ENCODE assay signal across 10 mouse cellular contexts in the genomic region with DNA sequence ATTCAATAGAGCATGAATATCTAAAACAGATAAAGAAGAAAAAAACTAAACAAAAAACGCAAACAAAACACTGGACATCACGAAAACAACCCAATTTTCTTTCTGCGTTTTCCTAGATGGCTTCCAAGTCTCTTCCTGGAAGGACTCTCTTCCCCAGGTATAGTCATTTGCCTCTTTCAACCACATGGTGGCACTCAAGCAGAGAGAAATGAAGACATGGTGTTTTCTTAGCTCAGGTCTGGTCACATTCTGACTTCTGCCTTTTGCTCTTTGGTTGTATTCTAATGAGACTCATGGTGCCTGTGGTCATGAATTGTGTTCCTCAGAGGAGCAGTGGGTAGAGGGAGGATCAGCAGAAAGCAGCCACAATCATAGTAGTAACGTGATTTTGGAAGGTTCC. TPM values are rescaled to one million over a fixed set of nuclear protein-coding genes. Genes with fewer than 3 reads are reported as not detected.
DNase-seq lines count a peak whose midpoint lies in the region; ATAC-seq and TF ChIP-seq lines count a peak whose summit lies in the region.
"Had no signal": no experiment of that assay in that cellular context is flagged by ENCODE, and none has a peak within 500 bp of the region (broad histone marks: within the 10 kb centered on the region; RNA-seq: fewer than 3 reads in every experiment).

No protein-coding gene starts in this region.

- H3K27ac ChIP-seq in kidney, adult 2 months (ENCODE audit: insufficient read depth, low read depth, low read length) = no peak overlapping the region
- H3K27ac ChIP-seq in kidney, embryonic 16.5 days (ENCODE audit: low read length) = no peak overlapping the region
- no peak overlapping the region for H3K27ac ChIP-seq in hindbrain, postnatal 0 days
- no peak overlapping the region for H3K27ac ChIP-seq in stomach, postnatal 0 days (replicated peaks)

- no peaks in the 10 kb centered on the region for H3K27me3 ChIP-seq in kidney, adult 2 months (replicated peaks; ENCODE audit: control insufficient read depth, insufficient read depth, low read length)
- H3K27me3 ChIP-seq in kidney, embryonic 16.5 days (ENCODE audit: insufficient read depth, low read length) = peaks cover 3% of the 10 kb centered on the region; the same call in 1 of the 2 replicates
- peaks cover 3% of the 10 kb centered on the region; the same call in 1 of the 2 replicates for H3K27me3 ChIP-seq in E14TG2a.4 (ENCODE audit: insufficient read depth, low read length)
- no peaks in the 10 kb centered on the region for H3K27me3 ChIP-seq in hindbrain, postnatal 0 days (ENCODE audit: insufficient read depth, low read length)
- no peaks in the 10 kb centered on the region for H3K27me3 ChIP-seq in stomach, postnatal 0 days (ENCODE audit: control insufficient read depth, insufficient read depth, low read length)

- no peak overlapping the region for H3K4me2 ChIP-seq in kidney, embryonic 16.5 days (replicated peaks; ENCODE audit: low read depth, low read length)
- no peak overlapping the region for H3K4me2 ChIP-seq in hindbrain, postnatal 0 days (ENCODE audit: low read depth, low read length)
- no peak overlapping the region for H3K4me2 ChIP-seq in stomach, postnatal 0 days (replicated peaks; ENCODE audit: low read depth)

- no peaks in the 10 kb centered on the region for H3K36me3 ChIP-seq in kidney, adult 2 months (ENCODE audit: control insufficient read depth, insufficient read depth, low read length)
- no peaks in the 10 kb centered on the region for H3K36me3 ChIP-seq in kidney, embryonic 16.5 days (ENCODE audit: insufficient read depth, low read length)
- no peaks in the 10 kb centered on the region for H3K36me3 ChIP-seq in E14TG2a.4 (ENCODE audit: insufficient read depth, low read length)
- H3K36me3 ChIP-seq in hindbrain, postnatal 0 days (ENCODE audit: insufficient read depth, low read length) = no peaks in the 10 kb centered on the region
- H3K36me3 ChIP-seq in stomach, postnatal 0 days (ENCODE audit: control insufficient read depth, insufficient read depth, low read length) = no peaks in the 10 kb centered on the region

- WGBS in kidney, adult 2 months = 34% methylated on average over 4 of the region's 4 CpGs
- 33% methylated on average over 4 of the region's 4 CpGs for WGBS in kidney, embryonic 16.5 days
- 40% methylated on average over 4 of the region's 4 CpGs for WGBS in hindbrain, postnatal 0 days
- 27% methylated on average over 4 of the region's 4 CpGs for WGBS in stomach, postnatal 0 days

- DNase-seq in kidney, adult 2 months = peak; percentile 44
- peak; percentile 3 for DNase-seq in adipocyte (ENCODE audit: low spot score)
- peak; percentile 61 for DNase-seq in hindbrain, postnatal 0 days (ENCODE audit: low spot score)
- DNase-seq in stomach, postnatal 0 days (ENCODE audit: low spot score) = no peak
- no peak for DNase-seq in heart, adult 8-10 months (ENCODE audit: low spot score)

- no peak overlapping the region for H3K9ac ChIP-seq in kidney, embryonic 16.5 days (replicated peaks; ENCODE audit: low read length)
- no peak overlapping the region for H3K9ac ChIP-seq in hindbrain, postnatal 0 days (replicated peaks; ENCODE audit: low read length)
- no peak overlapping the region for H3K9ac ChIP-seq in stomach, postnatal 0 days (ENCODE audit: low read length)

- no peak for ATAC-seq in kidney, embryonic 16.5 days (ENCODE audit: low FRiP score, low TSS enrichment)
- ATAC-seq in hindbrain, postnatal 0 days = no peak
- ATAC-seq in stomach, postnatal 0 days (ENCODE audit: low FRiP score, low TSS enrichment) = no peak
- no peak for ATAC-seq in erythroid progenitor cell, adult 5-6 weeks (replicated peaks; ENCODE audit: low FRiP score, poor library complexity, severe bottlenecking)

- TF ChIP-seq EP300 in stomach, postnatal 0 days (optimal IDR thresholded peaks at IDR 0.05) = no peak

- H3K4me3 ChIP-seq in kidney, adult 2 months (ENCODE audit: insufficient read depth, low read depth, low read length) = no peak overlapping the region
- no peak overlapping the region for H3K4me3 ChIP-seq in kidney, embryonic 16.5 days (ENCODE audit: low read length)
- H3K4me3 ChIP-seq in E14TG2a.4 (replicated peaks; ENCODE audit: low read length) = no peak overlapping the region
- H3K4me3 ChIP-seq in hindbrain, postnatal 0 days (ENCODE audit: low read length) = no peak overlapping the region
- H3K4me3 ChIP-seq in stomach, postnatal 0 days (ENCODE audit: low read depth, low read length) = no peak overlapping the region
- H3K4me3 ChIP-seq: myocyte had no signal

- H3K9me3 ChIP-seq in kidney, embryonic 16.5 days (ENCODE audit: low read length) = no peaks in the 10 kb centered on the region
- no peaks in the 10 kb centered on the region for H3K9me3 ChIP-seq in E14TG2a.4 (ENCODE audit: low read length)
- H3K9me3 ChIP-seq in hindbrain, postnatal 0 days (ENCODE audit: low read length) = no peaks in the 10 kb centered on the region
- no peaks in the 10 kb centered on the region for H3K9me3 ChIP-seq in stomach, postnatal 0 days (ENCODE audit: control insufficient read depth, low read length)

- TF ChIP-seq POLR2A in kidney, adult 2 months (IDR thresholded peaks at IDR 0.05; ENCODE audit: low read depth, low read length) = no peak

- no peak for TF ChIP-seq CTCF in kidney, adult 2 months (conservative IDR thresholded peaks at IDR 0.05; ENCODE audit: insufficient read depth, insufficient read length, low read depth, low read length)
- peak; percentile 34 for TF ChIP-seq CTCF in E14TG2a.4 (conservative IDR thresholded peaks at IDR 0.05; ENCODE audit: low read length)
- peak; percentile 69 for TF ChIP-seq CTCF in hindbrain, postnatal 0 days (IDR thresholded peaks at IDR 0.05; ENCODE audit: low read depth)
- TF ChIP-seq CTCF in stomach, postnatal 0 days (IDR thresholded peaks at IDR 0.05; ENCODE audit: low read depth) = peak; percentile 77

- H3K4me1 ChIP-seq in kidney, adult 2 months (ENCODE audit: control insufficient read depth, insufficient read depth, low read length) = no peaks in the 10 kb centered on the region
- H3K4me1 ChIP-seq in kidney, embryonic 16.5 days (ENCODE audit: insufficient read depth, low read length) = no peaks in the 10 kb centered on the region
- H3K4me1 ChIP-seq in E14TG2a.4 (replicated peaks; ENCODE audit: low read depth, low read length) = no peaks in the 10 kb centered on the region
- no peaks in the 10 kb centered on the region for H3K4me1 ChIP-seq in hindbrain, postnatal 0 days (ENCODE audit: insufficient read depth, low read length)
- no peaks in the 10 kb centered on the region for H3K4me1 ChIP-seq in stomach, postnatal 0 days (replicated peaks; ENCODE audit: control insufficient read depth, insufficient read depth)

RNA-seq across cellular contexts. Expression of a gene that starts 30.7 kb away (rescaled TPM):
- 0.80 TPM in 1 of 2 replicates, not detected in the other for polyA plus RNA-seq in kidney, adult 2 months (2012; rRNA removed)
- polyA plus RNA-seq in kidney, embryonic 16.5 days (2015; fragmentation: Nextera tagmentation; extraction: Ambion mirVana) = not detected in 2 replicates
- not detected in 2 replicates for total RNA-seq in hindbrain, postnatal 0 days (2014; rRNA removed)
- polyA plus RNA-seq in hindbrain, postnatal 0 days (2015; fragmentation: Nextera tagmentation; extraction: Ambion mirVana) = not detected in 2 replicates
- polyA plus RNA-seq in stomach, postnatal 0 days (2015; fragmentation: Nextera tagmentation; extraction: Ambion mirVana) = not detected in 2 replicates
- total RNA-seq in erythroid progenitor cell, adult 5-6 weeks (2015; ENCODE audit: low replicate concordance) = not detected in 2 replicates
- total RNA-seq in erythroid progenitor cell, adult 5-6 weeks (2017; ENCODE audit: low replicate concordance) = not detected in 2 replicates
- not detected for total RNA-seq in heart, adult 8-10 months (2022)
- polyA plus RNA-seq: large intestine, adult 2 months; myocyte had no signal

RNA-seq across cellular contexts. Expression of a gene that starts 50.2 kb away (rescaled TPM):
- not detected in 2 replicates for polyA plus RNA-seq in kidney, adult 2 months (2012; rRNA removed)
- not detected in 2 replicates for polyA plus RNA-seq in kidney, embryonic 16.5 days (2015; fragmentation: Nextera tagmentation; extraction: Ambion mirVana)
- total RNA-seq in hindbrain, postnatal 0 days (2014; rRNA removed) = not detected in 2 replicates
- polyA plus RNA-seq in hindbrain, postnatal 0 days (2015; fragmentation: Nextera tagmentation; extraction: Ambion mirVana) = not detected in 2 replicates
- not detected in 2 replicates for polyA plus RNA-seq in stomach, postnatal 0 days (2015; fragmentation: Nextera tagmentation; extraction: Ambion mirVana)
- not detected in 2 replicates for total RNA-seq in erythroid progenitor cell, adult 5-6 weeks (2015; ENCODE audit: low replicate concordance)
- total RNA-seq in erythroid progenitor cell, adult 5-6 weeks (2017; ENCODE audit: low replicate concordance) = not detected in 2 replicates
- not detected for total RNA-seq in heart, adult 8-10 months (2022)
- polyA plus RNA-seq: large intestine, adult 2 months; myocyte had no signal

RNA-seq across cellular contexts. Expression of a gene that starts 50.4 kb away (rescaled TPM):
- 0.41 and 0.48 TPM in 2 replicates for polyA plus RNA-seq in kidney, adult 2 months (2012; rRNA removed)
- 1.3 and 1.5 TPM in 2 replicates for polyA plus RNA-seq in kidney, embryonic 16.5 days (2015; fragmentation: Nextera tagmentation; extraction: Ambion mirVana)
- total RNA-seq in hindbrain, postnatal 0 days (2014; rRNA removed) = 0.16 and 0.36 TPM in 2 replicates
- polyA plus RNA-seq in hindbrain, postnatal 0 days (2015; fragmentation: Nextera tagmentation; extraction: Ambion mirVana) = 3.7 and 4.0 TPM in 2 replicates
- 0.58 and 0.81 TPM in 2 replicates for polyA plus RNA-seq in stomach, postnatal 0 days (2015; fragmentation: Nextera tagmentation; extraction: Ambion mirVana)
- not detected in 2 replicates for total RNA-seq in erythroid progenitor cell, adult 5-6 weeks (2015; ENCODE audit: low replicate concordance)
- total RNA-seq in erythroid progenitor cell, adult 5-6 weeks (2017; ENCODE audit: low replicate concordance) = not detected in 2 replicates
- under 1 TPM in 3 of 4 experiments, not detected in 1; 0.28 to 0.43 (median 0.41) TPM for total RNA-seq in heart, adult 8-10 months (2022)
- polyA plus RNA-seq: large intestine, adult 2 months; myocyte had no signal

Comparison
In these comparisons a context has a peak if more than half of its experiments do, and no peak if none do; other contexts are left out.
1. DNase-seq: peak in kidney, adult 2 months (single experiment), adipocyte (single experiment) and hindbrain, postnatal 0 days (single experiment); none in stomach, postnatal 0 days (single experiment) and heart, adult 8-10 months (single experiment).